Mouse (Mus musculus) cerebellum, postnatal 4 days (tissue): Measurements from ENCODE around the gene Dcst1.

ENCODE experiments used
- DNase-seq, 2 experiments: peaks; one replicate each; pipeline ENCODE4 v3.0.0; 2022; ENCODE audit warnings: low spot score in 2 of 2, mixed read lengths in 1 of 2

The Dcst1 gene

DNA sequence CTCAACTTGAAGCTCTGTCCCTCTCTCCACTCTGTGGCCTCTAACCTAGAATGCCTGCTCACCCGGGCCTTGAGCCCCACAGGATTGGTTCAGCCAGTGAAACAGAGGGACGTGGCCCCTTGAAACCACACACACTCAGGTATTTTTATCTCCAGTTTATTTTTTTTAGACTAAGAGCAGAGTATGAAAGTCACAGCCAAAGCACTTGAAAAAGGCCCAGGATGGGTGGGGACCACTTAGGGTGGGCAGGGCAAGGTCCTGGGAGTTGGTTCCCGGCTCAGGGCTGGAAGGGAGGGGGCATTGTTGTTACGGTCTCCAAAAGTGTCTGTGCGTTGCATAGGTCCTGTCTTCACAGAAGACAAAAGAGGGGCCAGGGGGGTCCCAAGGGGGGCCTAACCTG, 50.7 kb downstream of the Dcst1 start:
- no peak for DNase-seq

GRCm38 (mm10) chr3:89308089-89308488, 57.0 kb downstream of the Dcst1 start:
- DNase-seq: peak in 1 of 2 experiments; percentile 72

DNA sequence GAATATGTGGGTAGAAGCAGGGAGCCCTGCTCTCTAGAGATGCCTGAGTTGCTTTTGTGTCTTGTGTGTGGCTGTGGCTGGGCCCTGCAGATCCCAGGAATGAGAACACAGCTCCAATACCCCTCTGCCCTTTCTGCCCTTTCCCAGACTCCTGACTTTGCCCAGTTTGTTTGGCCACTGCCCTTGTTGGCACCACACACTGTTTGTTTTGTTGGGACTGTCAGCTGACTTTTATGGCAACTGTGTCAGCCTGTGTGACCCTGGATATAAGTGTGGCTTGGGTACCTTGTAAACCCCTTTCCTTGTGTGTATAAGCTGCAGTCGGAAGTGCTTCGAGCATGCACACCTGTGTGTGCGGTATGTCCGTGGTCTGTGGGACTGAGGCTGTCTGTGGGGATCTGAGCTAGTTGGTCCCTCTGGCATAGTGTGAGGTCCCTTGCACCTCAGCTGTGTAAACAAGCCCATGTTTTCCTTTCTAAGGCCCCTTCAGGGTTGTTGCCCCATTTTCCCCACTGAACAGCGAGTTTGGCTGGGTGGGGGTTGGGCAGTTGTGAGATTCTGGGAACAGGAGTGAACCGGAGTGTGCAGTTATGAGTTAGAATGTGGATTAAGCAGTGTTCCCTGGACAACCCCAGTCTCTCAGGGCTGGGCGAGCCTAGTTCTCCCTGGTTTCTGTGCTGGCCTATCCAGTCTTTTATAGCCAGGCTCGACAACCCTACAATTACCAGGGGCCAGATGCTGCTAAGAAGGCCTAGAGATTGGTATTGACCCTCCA, 59.3 kb downstream of the Dcst1 start:
- no peak for DNase-seq

GRCm38 (mm10) chr3:89305105-89305504, 59.9 kb downstream of the Dcst1 start:
- no peak for DNase-seq

- no peak for DNase-seq
Observed at GRCm38 (mm10) chr3:89304440-89304839, 60.6 kb downstream of the Dcst1 start.

DNA sequence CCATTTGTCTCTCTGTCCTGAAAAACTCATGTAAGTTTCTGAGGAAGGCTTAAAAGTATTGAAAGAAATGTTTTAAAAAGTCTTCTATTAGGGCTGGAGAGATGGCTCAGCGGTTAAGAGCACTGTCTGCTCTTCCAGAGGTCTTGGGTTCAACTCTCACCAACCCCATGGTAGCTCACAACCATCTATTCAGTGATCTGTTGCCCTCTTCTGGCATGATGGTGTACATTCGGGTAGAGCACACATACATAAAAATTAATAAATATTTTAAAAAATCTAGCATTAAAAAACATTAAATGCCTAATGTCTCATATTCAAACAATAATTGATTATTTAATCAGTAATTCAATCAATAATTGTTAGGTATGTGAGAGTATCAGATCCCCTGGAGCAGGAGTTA, 64.5 kb downstream of the Dcst1 start:
- DNase-seq: no peak
